Mouse (Mus musculus) testis, adult 2 months (tissue): ENCODE measurements at regions not wholly inside any gene's neighbourhood (a gene's known extent, or its start where the extent isn't known, plus 50 kb on each side); places are given as distances from the start of the nearest gene placed in this dataset.

Source experiments
- CTCF ChIP-seq: fragments of 200-500 bp; IDR thresholded peaks from 2 replicates; pipeline ENCODE4 v1.5.1; 2012; ENCODE audit warnings: low read depth, mild to moderate bottlenecking, inconsistent platforms, low read length, moderate library complexity; ENCODE audit not compliant: control insufficient read depth, insufficient read depth, insufficient replicate concordance
- POLR2A ChIP-seq: fragments of 200-500 bp; IDR thresholded peaks from 2 replicates; pipeline ENCODE4 v1.6.1; 2012; ENCODE audit warnings: low read depth, mild to moderate bottlenecking, inconsistent platforms, low read length, moderate library complexity; ENCODE audit not compliant: control insufficient read depth

- TF ChIP-seq CTCF (no peak), POLR2A (no peak)
Observed at GRCm38 (mm10) chr8:35243555-35243954, 522.0 kb upstream of the Gm19410 start.
